Mouse (Mus musculus): ENCODE measurements around the gene Nckipsd.

The Nckipsd gene

GRCm38 (mm10) chr9:108854241-108854696, 46.1 kb downstream of the Nckipsd start:
- TF ChIP-seq GATA4 (IDR thresholded peaks at IDR 0.05; ENCODE audit: insufficient replicate concordance, low read length): no peak

GRCm38 (mm10) chr9:108855335-108855734, 47.2 kb downstream of the Nckipsd start:
- TF ChIP-seq GATA4 (IDR thresholded peaks at IDR 0.05; ENCODE audit: insufficient replicate concordance, low read length): no peak

- peak; percentile 78; the same call in 1 of the 2 replicates for TF ChIP-seq GATA4 (IDR thresholded peaks at IDR 0.05; ENCODE audit: insufficient replicate concordance, low read length)
These were observed 50.8 kb downstream of the Nckipsd start for GRCm38 (mm10) chr9:108858792-108859527.

Data from liver, adult (tissue).